Mouse (Mus musculus) layer of hippocampus, postnatal 10 days (tissue): ENCODE results near the gene Btbd35f25. TPM values are rescaled to one million over a fixed set of nuclear protein-coding genes. Genes with fewer than 3 reads are reported as not detected.
"Not testable (repeated sequence)": the region's sequence is repeated elsewhere in the genome, so short reads cannot be mapped to it uniquely, and the experiment has no call there.

Experiments used
- DNase-seq, 2 experiments: peaks; one replicate each; pipeline ENCODE4 v3.0.0; 2021; ENCODE audit warnings: low spot score in 2 of 2
- long read RNA-seq: library from polyadenylated mRNA; stranded (forward); transcript quantifications from one replicate; pipeline ENCODE4 v2.0.0, GENCODE M21; 2023
- total RNA-seq, 2 experiments: library from RNA; stranded (reverse); gene quantifications; 2 replicates each; pipeline ENCODE4 v1.2.3; 2021

Btbd35f25 gene
- total RNA-seq: not detected
- long read RNA-seq: 0 reads

- not testable (repeated sequence) for DNase-seq
Measured at GRCm38 (mm10) chrX:31717056-31717455, at the start of gene Btbd35f25. Gene Btbd35f25, minus strand, starts transcription at chrX:31717156.

GRCm38 (mm10) chrX:31766255-31766654, 49.3 kb upstream of the Btbd35f25 start:
- DNase-seq: no peak

GRCm38 (mm10) chrX:31764001-31764400, 47.0 kb upstream of the Btbd35f25 start:
- no peak for DNase-seq

GRCm38 (mm10) chrX:31745079-31745478, 28.1 kb upstream of the Btbd35f25 start:
- DNase-seq: no peak

GRCm38 (mm10) chrX:31736958-31737357, 20.0 kb upstream of the Btbd35f25 start:
- no peak for DNase-seq

Other genes starting within 250 kb of the Btbd35f25 start
- gene Gm21883, start 142.9 kb downstream of the Btbd35f25 start, total RNA-seq: not detected
- not detected for gene Spin2e, start 98.2 kb downstream of the Btbd35f25 start, total RNA-seq
- gene Gm21637, start 244.9 kb upstream of the Btbd35f25 start, total RNA-seq: not detected